Mouse (Mus musculus) induced T-regulatory cell, adult 2 months (primary cell): Measurements from ENCODE around the gene Tspan3.

ENCODE experiments used
- DNase-seq: peaks from one replicate; pipeline ENCODE4 v3.0.0-alpha.2; 2012; ENCODE audit warnings: low read depth

Gene Tspan3

GRCm38 (mm10) chr9:56158077-56158476 is 7.2 kb downstream of the Tspan3 start:
- DNase-seq = no peak

DNA sequence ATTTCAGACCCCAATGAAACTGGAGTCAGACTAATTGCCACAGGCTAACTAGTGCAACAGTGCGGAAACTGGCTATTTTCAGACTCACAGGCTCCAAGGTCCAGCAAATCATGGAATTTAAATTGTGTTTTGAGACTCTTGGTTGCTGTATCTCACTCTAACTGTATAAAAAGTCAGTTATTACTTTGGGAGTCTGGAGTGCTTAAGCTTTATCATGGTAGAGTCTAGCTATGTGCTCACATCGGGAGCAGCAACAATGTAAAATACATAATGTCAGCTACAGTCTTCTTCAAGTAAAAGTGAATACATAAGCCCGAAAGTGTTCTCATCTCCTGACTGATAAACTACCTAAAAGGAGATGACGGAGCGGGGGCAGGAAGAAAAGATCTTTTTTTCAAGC is 10.7 kb downstream of the Tspan3 start:
- no peak for DNase-seq

GRCm38 (mm10) chr9:56152482-56153007 is 12.7 kb downstream of the Tspan3 start:
- peak; percentile 55 for DNase-seq

GRCm38 (mm10) chr9:56151745-56152481 is 13.4 kb downstream of the Tspan3 start:
- DNase-seq = no peak

- no peak for DNase-seq
Observed at GRCm38 (mm10) chr9:56146326-56146923, 18.9 kb downstream of the Tspan3 start.

- peak; percentile 73 for DNase-seq
Observed at GRCm38 (mm10) chr9:56144366-56145003, 20.8 kb downstream of the Tspan3 start.

DNA sequence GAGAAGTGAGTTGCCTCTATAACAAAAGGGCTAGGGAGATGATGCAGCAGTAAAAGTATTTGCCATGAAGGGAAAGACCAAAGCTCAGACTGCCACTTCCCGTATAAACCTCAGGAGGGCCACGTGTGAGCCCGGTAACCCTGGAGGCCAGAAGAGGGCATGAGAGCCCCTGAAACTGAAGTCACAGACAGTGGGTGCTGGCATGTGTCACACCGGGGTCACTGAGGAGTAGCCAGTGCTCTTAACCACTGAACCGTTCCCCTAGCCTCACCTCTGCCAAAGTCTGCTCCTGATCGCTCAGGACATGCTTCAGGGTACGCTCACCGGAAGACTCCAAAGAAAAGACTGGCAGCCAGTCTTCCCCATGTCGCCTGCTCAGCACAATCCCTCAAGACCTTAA is 23.5 kb downstream of the Tspan3 start:
- DNase-seq = no peak

- no peak for DNase-seq
Observed at GRCm38 (mm10) chr9:56135590-56136197, 29.6 kb downstream of the Tspan3 start.

- no peak for DNase-seq
Observed at GRCm38 (mm10) chr9:56134614-56135013, 30.7 kb downstream of the Tspan3 start.

- no peak for DNase-seq
Observed at GRCm38 (mm10) chr9:56133970-56134369, 31.3 kb downstream of the Tspan3 start.

DNA sequence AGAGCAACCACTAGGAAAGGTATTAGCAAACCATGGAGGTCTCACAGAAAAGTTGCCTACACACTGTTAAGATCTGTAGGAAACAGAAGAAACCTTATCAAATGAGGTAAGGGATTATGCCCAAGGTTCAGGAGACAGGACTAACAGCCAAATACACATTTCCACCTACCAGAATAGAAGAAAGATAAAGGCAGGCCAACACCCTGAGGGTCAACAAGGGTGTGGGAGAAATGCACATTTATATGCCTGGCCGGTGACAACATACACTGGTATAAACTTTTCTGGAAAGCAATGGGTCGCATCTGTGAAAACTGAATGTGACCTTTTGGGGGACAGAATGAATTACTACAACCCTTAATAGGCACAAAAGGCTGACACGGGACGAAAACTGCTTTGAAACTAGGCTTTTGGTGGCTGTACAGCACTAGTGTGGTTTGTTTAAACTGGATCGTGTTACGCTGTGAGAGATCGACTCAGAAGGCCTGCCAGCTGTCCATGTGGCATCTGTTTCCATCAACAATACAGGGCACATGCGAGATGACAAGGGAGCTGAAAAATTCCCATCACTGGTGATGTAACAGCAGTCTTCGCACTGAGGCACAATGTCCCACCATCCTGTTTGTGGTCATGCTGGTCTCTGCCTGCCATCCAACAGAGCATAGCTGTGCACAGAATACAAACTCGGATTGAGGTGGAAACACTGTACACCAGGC is 33.3 kb downstream of the Tspan3 start:
- no peak for DNase-seq

- DNase-seq = no peak
Observed at GRCm38 (mm10) chr9:56130536-56130935, 34.7 kb downstream of the Tspan3 start.

DNA sequence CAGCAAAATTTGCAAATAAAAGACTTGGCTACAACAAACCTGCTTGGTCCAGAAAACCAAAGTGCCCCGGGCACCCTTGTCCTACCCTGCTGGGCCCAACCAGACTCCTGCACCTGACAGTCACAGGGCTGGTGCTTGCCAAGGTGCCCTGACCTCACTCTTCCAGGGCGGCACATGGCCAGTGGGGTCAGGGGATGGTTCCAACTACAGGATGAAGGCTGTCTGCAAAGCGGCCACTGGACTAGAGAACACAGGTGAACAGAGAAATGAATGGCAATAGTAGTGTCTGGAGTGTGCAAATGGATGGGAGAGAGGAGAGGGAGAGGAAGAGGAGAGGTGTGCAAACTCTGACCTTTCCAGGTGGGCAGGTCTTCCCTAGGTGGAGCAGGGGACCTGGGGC is 35.3 kb downstream of the Tspan3 start:
- DNase-seq = no peak

DNA sequence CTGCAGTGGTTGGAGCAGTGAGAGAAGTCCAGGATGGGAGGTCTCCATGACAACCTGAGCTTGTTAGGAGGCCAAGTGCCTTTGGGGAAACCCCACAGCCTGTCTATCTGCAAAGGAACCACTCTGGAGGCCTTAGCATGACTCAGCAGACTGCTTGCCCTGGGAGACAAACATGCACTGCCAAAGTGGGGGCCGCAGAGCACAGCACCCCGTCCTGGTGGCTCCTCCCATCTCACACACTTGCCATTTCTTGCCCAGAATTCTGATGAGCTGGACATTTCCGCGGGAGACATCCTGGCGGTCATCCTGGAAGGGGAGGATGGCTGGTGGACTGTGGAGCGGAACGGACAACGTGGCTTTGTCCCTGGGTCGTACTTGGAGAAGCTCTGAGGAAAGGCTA is 36.9 kb downstream of the Tspan3 start:
- DNase-seq = peak; percentile 63

GRCm38 (mm10) chr9:56126453-56127173 is 38.7 kb downstream of the Tspan3 start:
- DNase-seq = no peak

- DNase-seq = no peak
Observed at GRCm38 (mm10) chr9:56124561-56124960, 40.7 kb downstream of the Tspan3 start.

DNA sequence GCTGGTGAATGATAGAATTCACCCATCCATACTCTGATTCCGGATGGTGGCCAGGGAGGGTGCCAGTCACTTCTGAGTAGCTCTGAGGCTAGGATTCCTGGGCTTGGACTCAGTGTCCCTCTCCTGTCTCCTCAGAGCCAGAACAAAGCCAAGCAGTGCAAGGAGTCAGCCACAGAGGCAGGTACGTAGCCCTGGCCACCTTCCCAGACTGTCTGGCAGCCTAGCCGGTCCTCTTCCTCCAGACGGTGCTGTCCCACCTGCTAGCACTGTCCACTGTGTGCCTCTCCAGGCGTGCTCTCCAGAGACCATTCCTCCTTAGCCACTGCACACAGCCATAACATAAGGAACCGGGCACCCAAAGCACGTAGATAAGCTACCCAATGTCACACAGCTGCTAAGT is 41.7 kb downstream of the Tspan3 start:
- DNase-seq = no peak

- DNase-seq = no peak
Observed at GRCm38 (mm10) chr9:56122973-56123372, 42.3 kb downstream of the Tspan3 start.

DNA sequence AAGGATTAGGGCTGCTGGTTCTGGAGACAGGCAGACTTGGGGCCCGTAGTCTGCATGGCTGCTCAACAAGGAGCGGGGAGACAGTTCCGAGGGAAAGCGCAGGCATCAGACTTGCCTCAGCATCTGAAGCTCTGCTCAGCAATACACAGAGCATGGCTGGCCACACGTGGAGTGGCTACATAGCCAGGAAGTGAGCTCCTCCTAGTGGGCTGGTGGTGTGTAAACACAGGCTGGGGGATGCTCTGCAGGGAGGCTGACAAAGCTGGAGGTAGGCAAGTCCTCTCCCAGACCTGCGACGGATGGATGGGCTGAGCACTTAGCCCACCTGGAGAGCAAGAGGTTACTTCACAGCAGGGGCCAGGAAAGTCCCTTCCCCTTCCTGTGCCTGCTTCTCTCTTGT is 44.2 kb downstream of the Tspan3 start:
- DNase-seq = no peak

GRCm38 (mm10) chr9:56119651-56120050 is 45.6 kb downstream of the Tspan3 start:
- DNase-seq = no peak

DNA sequence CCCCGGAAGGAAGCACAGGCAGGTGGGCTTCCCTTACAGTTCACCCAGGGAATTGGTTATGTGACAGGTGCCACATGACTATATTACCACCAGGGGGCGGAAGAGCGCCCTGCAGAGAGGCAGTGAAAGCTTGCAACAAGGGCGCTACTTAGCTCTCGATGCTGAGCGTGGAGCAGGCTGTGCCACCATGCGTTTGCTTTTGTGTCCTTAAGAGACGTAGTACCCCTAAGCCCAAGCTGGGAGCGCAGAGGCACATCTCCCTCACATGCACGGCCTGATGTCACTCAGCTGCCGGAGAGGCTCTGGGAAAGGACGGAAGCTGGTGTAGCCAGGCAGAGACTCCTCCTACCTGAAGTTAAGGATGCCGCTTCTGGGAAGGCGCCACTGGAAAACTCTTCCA is 46.7 kb downstream of the Tspan3 start:
- peak; percentile 87 for DNase-seq
